Mouse (Mus musculus): ENCODE data around the gene Bmf.

Gene Bmf

GRCm38 (mm10) chr2:118520042-118520933, 29.2 kb downstream of the Bmf start:
- TF ChIP-seq POU5F1 (IDR thresholded peaks at IDR 0.05; ENCODE audit: borderline replicate concordance, low read length) (no peak), CTCF (conservative IDR thresholded peaks at IDR 0.05; ENCODE audit: low read length) (no peak), NANOG (IDR thresholded peaks at IDR 0.05; ENCODE audit: borderline replicate concordance, low read length) (no peak)
- Histone ChIP-seq H3K9me3 (ENCODE audit: low read length) (no peaks in the 10 kb centered on the region), H3K27me3 (ENCODE audit: insufficient read depth, low read length) (peaks cover 5% of the 10 kb centered on the region), H3K4me1 (replicated peaks; ENCODE audit: low read depth, low read length) (peaks cover 10% of the 10 kb centered on the region), H3K36me3 (ENCODE audit: insufficient read depth, low read length) (no peaks in the 10 kb centered on the region), H3K4me3 (replicated peaks; ENCODE audit: low read length) (no peak overlapping the region)

- TF ChIP-seq NANOG (IDR thresholded peaks at IDR 0.05; ENCODE audit: borderline replicate concordance, low read length) (no peak), POU5F1 (IDR thresholded peaks at IDR 0.05; ENCODE audit: borderline replicate concordance, low read length) (no peak), CTCF (conservative IDR thresholded peaks at IDR 0.05; ENCODE audit: low read length) (no peak)
- peaks cover 39% of the 10 kb centered on the region for H3K4me1 ChIP-seq (replicated peaks; ENCODE audit: low read depth, low read length)
- no peaks in the 10 kb centered on the region for H3K9me3 ChIP-seq (ENCODE audit: low read length)
- H3K4me3 ChIP-seq (replicated peaks; ENCODE audit: low read length) = peak overlapping the region; percentile 20; the same call in 1 of the 2 replicates
- H3K27me3 ChIP-seq (ENCODE audit: insufficient read depth, low read length) = peaks cover 51% of the 10 kb centered on the region
- no peaks in the 10 kb centered on the region for H3K36me3 ChIP-seq (ENCODE audit: insufficient read depth, low read length)
Measured at GRCm38 (mm10) chr2:118512418-118513377, 36.8 kb downstream of the Bmf start.

GRCm38 (mm10) chr2:118511779-118512417, 37.6 kb downstream of the Bmf start:
- no peak for TF ChIP-seq CTCF (conservative IDR thresholded peaks at IDR 0.05; ENCODE audit: low read length)
- TF ChIP-seq POU5F1 (IDR thresholded peaks at IDR 0.05; ENCODE audit: borderline replicate concordance, low read length) = no peak
- TF ChIP-seq NANOG (IDR thresholded peaks at IDR 0.05; ENCODE audit: borderline replicate concordance, low read length) = no peak
- H3K27me3 ChIP-seq (ENCODE audit: insufficient read depth, low read length) = peaks cover 51% of the 10 kb centered on the region
- no peaks in the 10 kb centered on the region for H3K36me3 ChIP-seq (ENCODE audit: insufficient read depth, low read length)
- H3K4me3 ChIP-seq (replicated peaks; ENCODE audit: low read length) = peak overlapping the region; percentile 20; the same call in 1 of the 2 replicates
- peaks cover 39% of the 10 kb centered on the region for H3K4me1 ChIP-seq (replicated peaks; ENCODE audit: low read depth, low read length)
- no peaks in the 10 kb centered on the region for H3K9me3 ChIP-seq (ENCODE audit: low read length)

GRCm38 (mm10) chr2:118510447-118511310, 38.8 kb downstream of the Bmf start:
- Histone ChIP-seq H3K4me3 (replicated peaks; ENCODE audit: low read length) (peak overlapping the region; percentile 66), H3K9me3 (ENCODE audit: low read length) (no peaks in the 10 kb centered on the region), H3K36me3 (ENCODE audit: insufficient read depth, low read length) (no peaks in the 10 kb centered on the region), H3K4me1 (replicated peaks; ENCODE audit: low read depth, low read length) (peaks cover 39% of the 10 kb centered on the region), H3K27me3 (ENCODE audit: insufficient read depth, low read length) (peaks cover 48% of the 10 kb centered on the region)
- no peak for TF ChIP-seq NANOG (IDR thresholded peaks at IDR 0.05; ENCODE audit: borderline replicate concordance, low read length)
- no peak for TF ChIP-seq POU5F1 (IDR thresholded peaks at IDR 0.05; ENCODE audit: borderline replicate concordance, low read length)
- TF ChIP-seq CTCF (conservative IDR thresholded peaks at IDR 0.05; ENCODE audit: low read length) = no peak

- Histone ChIP-seq H3K36me3 (ENCODE audit: insufficient read depth, low read length) (no peaks in the 10 kb centered on the region), H3K4me1 (replicated peaks; ENCODE audit: low read depth, low read length) (peaks cover 39% of the 10 kb centered on the region), H3K9me3 (ENCODE audit: low read length) (no peaks in the 10 kb centered on the region), H3K4me3 (replicated peaks; ENCODE audit: low read length) (peak overlapping the region; percentile 66), H3K27me3 (ENCODE audit: insufficient read depth, low read length) (peaks cover 42% of the 10 kb centered on the region)
- no peak for TF ChIP-seq POU5F1 (IDR thresholded peaks at IDR 0.05; ENCODE audit: borderline replicate concordance, low read length)
- no peak for TF ChIP-seq CTCF (conservative IDR thresholded peaks at IDR 0.05; ENCODE audit: low read length)
- TF ChIP-seq NANOG (IDR thresholded peaks at IDR 0.05; ENCODE audit: borderline replicate concordance, low read length) = no peak
Measured at GRCm38 (mm10) chr2:118509688-118510446, 39.6 kb downstream of the Bmf start.

- Histone ChIP-seq H3K4me3 (replicated peaks; ENCODE audit: low read length) (no peak overlapping the region), H3K9me3 (ENCODE audit: low read length) (no peaks in the 10 kb centered on the region), H3K27me3 (ENCODE audit: insufficient read depth, low read length) (peaks cover 25% of the 10 kb centered on the region), H3K4me1 (replicated peaks; ENCODE audit: low read depth, low read length) (peaks cover 23% of the 10 kb centered on the region), H3K36me3 (ENCODE audit: insufficient read depth, low read length) (no peaks in the 10 kb centered on the region)
- TF ChIP-seq NANOG (IDR thresholded peaks at IDR 0.05; ENCODE audit: borderline replicate concordance, low read length) (no peak), CTCF (conservative IDR thresholded peaks at IDR 0.05; ENCODE audit: low read length) (no peak), POU5F1 (IDR thresholded peaks at IDR 0.05; ENCODE audit: borderline replicate concordance, low read length) (no peak)
Measured at GRCm38 (mm10) chr2:118507126-118507525, 42.4 kb downstream of the Bmf start.

GRCm38 (mm10) chr2:118500191-118500590, 49.3 kb downstream of the Bmf start:
- Histone ChIP-seq H3K9me3 (ENCODE audit: low read length) (no peaks in the 10 kb centered on the region), H3K36me3 (ENCODE audit: insufficient read depth, low read length) (no peaks in the 10 kb centered on the region), H3K4me3 (replicated peaks; ENCODE audit: low read length) (no peak overlapping the region), H3K4me1 (replicated peaks; ENCODE audit: low read depth, low read length) (peaks cover 16% of the 10 kb centered on the region), H3K27me3 (ENCODE audit: insufficient read depth, low read length) (peaks cover 14% of the 10 kb centered on the region; the same call in 1 of the 2 replicates)
- TF ChIP-seq CTCF (conservative IDR thresholded peaks at IDR 0.05; ENCODE audit: low read length) (no peak), POU5F1 (IDR thresholded peaks at IDR 0.05; ENCODE audit: borderline replicate concordance, low read length) (no peak), NANOG (IDR thresholded peaks at IDR 0.05; ENCODE audit: borderline replicate concordance, low read length) (no peak)

Data from E14TG2a.4 (cell line).